Mouse (Mus musculus) megakaryocyte, embryonic 14.5 days (primary cell): ENCODE measurements around the gene Ncoa6. TPM values are rescaled to one million over a fixed set of nuclear protein-coding genes. Genes with fewer than 3 reads are reported as not detected.

Experiments used
- H3K27me3 ChIP-seq: replicated peaks from 2 replicates; pipeline ENCODE3; 2012; ENCODE audit warnings: inconsistent platforms
- H3K36me3 ChIP-seq: replicated peaks from 2 replicates; pipeline ENCODE3; 2012; ENCODE audit warnings: low read length, inconsistent platforms, mixed read lengths
- H3K4me1 ChIP-seq: 2 replicates; pipeline ENCODE4 v1.6.1; 2012; ENCODE audit warnings: inconsistent platforms
- H3K4me3 ChIP-seq: replicated peaks from 2 replicates; pipeline ENCODE3; 2012; ENCODE audit warnings: moderate library complexity, mild to moderate bottlenecking, inconsistent platforms
- H3K9me3 ChIP-seq: 2 replicates; pipeline ENCODE4 v1.6.1; 2012; ENCODE audit warnings: inconsistent platforms
- FLI1 ChIP-seq: IDR thresholded peaks from 2 replicates; pipeline ENCODE4 v1.6.1; 2012; ENCODE audit warnings: low read length, inconsistent platforms, mixed read lengths
- GATA1 ChIP-seq: IDR thresholded peaks from 3 replicates; pipeline ENCODE4 v1.6.1; 2012; ENCODE audit warnings: mixed read lengths, low read length, inconsistent platforms, borderline replicate concordance
- polyA plus RNA-seq: library from polyadenylated mRNA; stranded (reverse); fragments of >175 nt; gene quantifications from 2 replicates; pipeline ENCODE4 v1.2.3, GENCODE M21; 2012; ENCODE audit warnings: low replicate concordance; ENCODE audit not compliant: insufficient read depth

Ncoa6 gene
- polyA plus RNA-seq, 1 experiment: 8.0 TPM

DNA sequence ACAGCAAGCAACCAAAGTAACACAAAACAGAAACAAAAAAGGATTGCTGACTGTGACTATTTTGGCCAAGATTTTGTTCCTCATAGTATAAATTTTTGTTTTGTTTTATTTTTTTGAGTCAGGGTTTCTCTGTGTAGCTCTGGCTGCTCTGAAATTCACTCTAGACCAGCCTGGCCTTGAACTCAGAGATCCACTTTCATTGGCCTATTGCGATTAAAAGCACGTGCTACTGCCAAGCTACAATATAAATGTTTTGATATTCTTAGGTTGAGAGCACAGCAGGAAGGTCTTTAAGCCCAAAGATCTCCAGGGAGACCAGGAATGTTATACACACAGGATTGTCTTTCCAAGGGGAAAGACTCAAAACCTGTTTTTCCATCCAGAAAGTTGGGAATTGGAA, 30.2 kb downstream of the Ncoa6 start:
- Histone ChIP-seq H3K27me3 (no peaks in the 10 kb centered on the region), H3K36me3 (peaks cover 11% of the 10 kb centered on the region), H3K9me3 (no peaks in the 10 kb centered on the region), H3K4me1 (peaks cover 30% of the 10 kb centered on the region), H3K4me3 (no peak overlapping the region)
- TF ChIP-seq GATA1 (no peak), FLI1 (no peak)

DNA sequence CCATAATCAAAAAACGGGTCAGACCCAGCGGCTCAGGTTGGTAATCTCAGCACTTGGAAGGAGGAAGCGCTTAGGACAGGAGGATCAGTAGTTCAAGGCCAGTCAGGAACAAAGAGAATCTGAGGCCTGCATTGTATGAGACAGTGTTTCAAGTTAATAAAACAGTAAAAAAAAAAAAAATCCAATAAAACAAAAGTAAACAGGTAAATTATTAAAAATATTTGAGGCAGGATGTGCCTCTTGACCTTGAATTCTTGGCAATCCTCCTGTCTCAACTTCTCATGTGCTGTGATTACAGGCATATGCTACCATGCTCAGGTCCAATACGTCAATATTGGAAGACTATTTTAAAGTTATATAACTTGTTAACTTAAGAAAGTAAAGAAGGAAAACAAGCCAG, 30.8 kb downstream of the Ncoa6 start:
- TF ChIP-seq GATA1 (no peak), FLI1 (no peak)
- peaks cover 11% of the 10 kb centered on the region for H3K36me3 ChIP-seq

DNA sequence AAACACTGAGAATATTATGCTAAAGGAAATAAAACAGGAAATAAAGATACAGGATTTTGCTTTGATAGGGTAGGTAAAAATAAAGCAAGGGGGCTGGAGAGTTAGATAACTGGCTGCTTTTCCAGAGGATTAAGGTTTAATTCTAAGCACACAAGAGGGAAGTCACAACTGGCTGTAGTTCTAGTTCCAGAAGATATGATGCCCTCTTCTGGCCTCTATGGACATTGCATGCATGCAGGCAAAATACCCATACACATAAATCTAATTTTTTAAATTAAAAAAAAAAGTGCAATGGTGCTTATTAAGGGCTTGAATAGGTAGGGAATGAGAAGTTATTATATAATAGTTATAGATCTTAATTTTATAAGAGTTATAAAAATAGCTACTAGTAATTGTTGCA, 37.2 kb downstream of the Ncoa6 start:
- TF ChIP-seq GATA1 (no peak), FLI1 (no peak)
- Histone ChIP-seq H3K36me3 (peaks cover 62% of the 10 kb centered on the region), H3K27me3 (no peaks in the 10 kb centered on the region), H3K9me3 (no peaks in the 10 kb centered on the region), H3K4me3 (no peak overlapping the region), H3K4me1 (peaks cover 4% of the 10 kb centered on the region; the same call in 1 of the 2 replicates)

More for the DNA sequence above, 30.8 kb downstream of the Ncoa6 start:
- Histone ChIP-seq H3K9me3 (no peaks in the 10 kb centered on the region), H3K4me3 (no peak overlapping the region), H3K4me1 (peaks cover 30% of the 10 kb centered on the region), H3K27me3 (no peaks in the 10 kb centered on the region)

DNA sequence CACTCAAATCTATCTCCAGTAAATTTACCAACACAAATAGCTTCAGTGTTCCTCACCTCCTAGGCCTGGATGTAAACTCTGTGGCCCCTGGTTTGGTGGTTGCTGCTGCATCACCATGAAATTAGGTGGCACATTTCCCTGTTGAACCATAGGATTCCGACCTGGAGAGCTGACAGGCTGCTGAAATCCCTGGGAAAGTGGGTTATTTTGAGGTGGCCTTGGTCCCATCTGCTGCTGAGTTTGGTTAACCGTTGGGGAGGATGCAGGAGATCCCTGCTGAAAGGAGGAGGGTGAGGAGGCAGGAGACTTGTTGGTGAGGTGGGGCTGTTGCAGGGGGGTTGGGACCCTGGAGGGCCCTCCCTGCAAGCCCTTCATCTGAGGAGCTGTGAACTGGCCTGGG, 52.8 kb downstream of the Ncoa6 start:
- no peaks in the 10 kb centered on the region for H3K27me3 ChIP-seq
- H3K4me1 ChIP-seq: peaks cover 15% of the 10 kb centered on the region
- no peak overlapping the region for H3K4me3 ChIP-seq
- H3K36me3 ChIP-seq: peaks cover 75% of the 10 kb centered on the region
- H3K9me3 ChIP-seq: no peaks in the 10 kb centered on the region
- TF ChIP-seq GATA1 (no peak), FLI1 (no peak)

DNA sequence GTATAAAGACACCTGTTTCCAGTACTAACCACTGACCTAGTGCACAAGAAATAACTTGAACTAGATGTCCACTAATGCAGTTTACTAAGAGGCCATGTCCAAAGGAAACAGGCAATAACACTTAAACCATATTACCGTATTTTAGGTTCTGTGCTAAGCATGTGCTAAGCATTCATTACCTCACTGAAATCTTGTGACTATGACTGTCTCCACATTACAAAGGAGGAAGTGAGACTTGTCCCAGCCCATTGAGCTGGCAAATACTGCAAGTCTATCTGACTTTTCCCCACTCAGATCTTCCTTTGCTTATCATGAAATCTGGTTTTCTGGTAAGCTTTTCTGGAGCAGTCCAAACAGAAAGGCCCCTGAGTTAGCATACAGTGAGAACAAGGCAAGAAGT, 69.1 kb downstream of the Ncoa6 start:
- Histone ChIP-seq H3K36me3 (peaks cover 78% of the 10 kb centered on the region), H3K27me3 (no peaks in the 10 kb centered on the region)

DNA sequence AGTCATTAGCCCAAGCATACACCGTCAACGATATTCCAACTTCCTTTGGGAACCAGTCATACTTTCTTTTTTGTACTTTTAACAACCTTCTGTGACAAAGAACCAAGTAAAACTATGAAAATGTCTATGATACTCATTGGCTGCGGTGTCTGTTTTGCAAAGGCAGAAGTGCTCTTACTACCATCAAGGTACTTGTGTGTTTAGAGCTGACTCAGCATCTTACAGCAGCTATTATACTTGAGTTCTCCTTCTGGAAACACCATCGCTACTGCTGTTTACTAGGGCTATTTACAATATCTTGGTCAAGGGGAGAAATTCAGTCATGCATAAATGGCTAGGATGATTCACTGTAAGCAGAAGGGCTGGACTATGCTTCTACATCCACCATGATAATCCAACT, 71.8 kb downstream of the Ncoa6 start:
- H3K27me3 ChIP-seq: no peaks in the 10 kb centered on the region
- H3K9me3 ChIP-seq: no peaks in the 10 kb centered on the region
- no peak overlapping the region for H3K4me3 ChIP-seq
- peaks cover 52% of the 10 kb centered on the region for H3K4me1 ChIP-seq
- TF ChIP-seq FLI1 (no peak), GATA1 (no peak)
- H3K36me3 ChIP-seq: peaks cover 74% of the 10 kb centered on the region

More for the DNA sequence above, 69.1 kb downstream of the Ncoa6 start:
- Histone ChIP-seq H3K4me3 (no peak overlapping the region), H3K9me3 (no peaks in the 10 kb centered on the region), H3K4me1 (peaks cover 53% of the 10 kb centered on the region)
- TF ChIP-seq FLI1 (no peak), GATA1 (no peak)

DNA sequence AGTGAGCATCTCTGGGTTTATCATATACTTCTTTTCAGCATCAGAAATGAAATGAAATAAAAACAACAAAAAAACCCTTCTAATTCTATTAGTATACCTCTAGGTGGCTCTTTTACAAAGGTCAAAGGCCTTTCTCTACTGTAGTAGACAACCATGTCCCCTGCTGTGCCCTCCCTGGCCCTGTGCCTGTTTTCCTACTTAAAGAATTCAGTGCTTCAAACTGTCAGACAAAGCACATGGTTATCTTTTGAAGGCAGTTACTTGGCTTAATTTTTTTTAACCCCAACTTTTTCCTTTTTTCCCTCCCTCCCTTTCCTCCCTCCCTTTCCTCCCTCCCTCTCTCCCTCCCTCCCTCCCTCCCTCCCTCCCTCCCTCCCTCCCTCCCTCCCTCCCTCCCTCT, 73.4 kb downstream of the Ncoa6 start:
- Histone ChIP-seq H3K4me3 (no peak overlapping the region), H3K36me3 (peaks cover 72% of the 10 kb centered on the region), H3K4me1 (peaks cover 49% of the 10 kb centered on the region), H3K9me3 (no peaks in the 10 kb centered on the region), H3K27me3 (no peaks in the 10 kb centered on the region)
- no peak for TF ChIP-seq GATA1
- no peak for TF ChIP-seq FLI1

DNA sequence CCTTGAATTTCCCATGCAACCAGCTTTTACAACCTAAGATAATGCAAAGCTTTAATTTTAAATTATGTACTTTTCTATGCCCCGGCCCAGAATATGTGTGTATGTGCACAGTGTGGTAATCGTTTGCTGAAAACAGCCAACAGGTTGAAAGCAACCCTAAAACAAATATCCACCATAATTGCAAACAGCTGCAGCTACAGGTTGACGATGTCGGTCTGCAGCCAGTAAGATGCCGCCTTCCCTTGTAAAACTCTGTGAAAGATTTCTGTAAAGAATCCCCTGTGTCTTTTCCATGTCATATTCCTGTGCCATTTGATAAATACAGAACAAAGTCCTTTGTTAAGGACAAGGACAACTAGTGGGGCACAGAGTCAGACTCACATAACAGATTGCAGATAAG, 79.1 kb downstream of the Ncoa6 start:
- TF ChIP-seq GATA1: no peak
- no peak for TF ChIP-seq FLI1
- no peaks in the 10 kb centered on the region for H3K9me3 ChIP-seq
- H3K36me3 ChIP-seq: peaks cover 83% of the 10 kb centered on the region

DNA sequence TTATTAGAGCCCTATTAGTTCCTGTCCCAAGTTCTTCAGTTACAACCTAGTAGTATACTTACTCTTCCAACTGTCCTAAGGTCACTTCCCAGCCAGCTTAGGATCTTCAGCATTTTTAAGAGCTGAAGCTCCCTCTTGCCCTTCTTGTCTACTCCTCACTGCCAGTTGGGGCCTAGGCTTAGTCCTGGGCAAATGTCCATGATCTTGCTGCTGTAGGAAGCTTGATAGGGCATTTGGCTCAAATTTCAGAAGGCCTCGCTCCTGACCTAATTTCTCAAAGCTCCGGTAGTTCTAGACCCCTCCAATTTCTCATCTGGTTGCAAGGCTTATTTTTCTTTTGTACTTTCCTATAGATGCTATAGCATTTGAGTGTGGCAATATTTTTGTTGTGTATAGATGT, 85.1 kb downstream of the Ncoa6 start:
- Histone ChIP-seq H3K36me3 (peaks cover 76% of the 10 kb centered on the region), H3K27me3 (no peaks in the 10 kb centered on the region), H3K9me3 (no peaks in the 10 kb centered on the region), H3K4me3 (no peak overlapping the region), H3K4me1 (peaks cover 20% of the 10 kb centered on the region)
- TF ChIP-seq GATA1 (no peak), FLI1 (no peak)

More for the DNA sequence above, 79.1 kb downstream of the Ncoa6 start:
- Histone ChIP-seq H3K4me1 (peaks cover 5% of the 10 kb centered on the region), H3K27me3 (no peaks in the 10 kb centered on the region), H3K4me3 (no peak overlapping the region)

DNA sequence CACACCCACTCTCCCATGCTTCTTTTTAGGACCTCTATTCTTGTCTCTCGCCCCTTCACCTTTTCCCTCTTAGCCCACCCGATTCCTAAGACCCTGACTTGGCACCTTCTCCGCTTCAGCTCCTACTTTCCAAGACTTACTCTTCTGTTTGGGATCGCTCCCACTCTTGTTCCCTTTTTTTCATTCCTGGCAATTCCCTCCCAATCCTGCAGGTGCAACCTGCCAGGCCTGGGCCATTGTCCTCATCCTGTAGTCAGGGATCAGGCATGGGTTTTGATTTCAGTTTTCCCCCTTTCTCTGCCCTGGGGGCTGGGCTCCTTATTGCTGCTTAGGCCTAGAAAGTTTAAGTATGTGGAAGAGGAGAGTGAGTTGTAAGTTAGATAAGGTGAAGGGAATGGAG, 86.6 kb downstream of the Ncoa6 start:
- H3K9me3 ChIP-seq: no peaks in the 10 kb centered on the region
- no peak overlapping the region for H3K4me3 ChIP-seq
- H3K4me1 ChIP-seq: peaks cover 35% of the 10 kb centered on the region
- H3K36me3 ChIP-seq: peaks cover 65% of the 10 kb centered on the region
- TF ChIP-seq FLI1 (no peak), GATA1 (no peak)
- H3K27me3 ChIP-seq: no peaks in the 10 kb centered on the region

DNA sequence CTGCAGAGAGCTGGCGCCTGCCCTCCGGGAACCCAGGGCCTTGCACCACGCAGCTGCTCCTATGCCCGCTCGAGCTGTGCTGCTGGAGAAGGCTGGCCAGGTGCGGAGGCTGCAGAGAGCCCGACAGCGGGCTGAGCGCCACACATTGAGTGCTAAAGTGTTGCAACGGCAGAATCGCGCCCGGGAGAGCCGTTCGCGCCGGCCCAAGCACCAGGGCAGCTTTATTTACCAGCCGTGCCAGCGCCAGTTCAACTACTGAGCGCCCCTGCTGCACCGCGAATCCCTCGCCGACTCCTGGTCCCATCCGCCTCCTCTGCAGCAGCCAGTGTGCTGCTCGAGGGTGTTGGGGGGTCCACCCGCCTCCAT, 87.2 kb downstream of the Ncoa6 start:
- no peaks in the 10 kb centered on the region for H3K9me3 ChIP-seq
- TF ChIP-seq FLI1: no peak
- no peak for TF ChIP-seq GATA1
- peaks cover 36% of the 10 kb centered on the region for H3K4me1 ChIP-seq
- H3K4me3 ChIP-seq: no peak overlapping the region
- peaks cover 64% of the 10 kb centered on the region for H3K36me3 ChIP-seq
- H3K27me3 ChIP-seq: no peaks in the 10 kb centered on the region
